Mouse (Mus musculus) gastrocnemius, postnatal 36 days (tissue): ENCODE data around the gene Gbp5. TPM values are rescaled to one million over a fixed set of nuclear protein-coding genes. Genes with fewer than 3 reads are reported as not detected.
"Not testable (repeated sequence)": the region's sequence is repeated elsewhere in the genome, so short reads cannot be mapped to it uniquely, and the experiment has no call there.

Experiments
- DNase-seq, 2 experiments: peaks; one replicate each; pipeline ENCODE4 v3.0.0; 2022
- intact Hi-C: fragments of 180-260 bp; cut with DNase I; formaldehyde crosslinking; loops from one replicate; pipeline ENCODE4 v1.15.1; 2025
- total RNA-seq, 2 experiments: library from RNA; stranded (reverse); gene quantifications; 2 replicates each; pipeline ENCODE4 v1.2.3; 2021

Gene Gbp5
- total RNA-seq, 2 experiments from 2014 or later, result 1.9 to 3.6 TPM

- DNase-seq, result no peak
- intact Hi-C loops, result no loop called here
These were observed 39.4 kb downstream of the Gbp5 start for GRCm38 (mm10) chr3:142533185-142533584.

- DNase-seq, result no peak
- intact Hi-C loops, result no loop called here
These were observed 41.9 kb downstream of the Gbp5 start for GRCm38 (mm10) chr3:142535667-142536066.

DNA sequence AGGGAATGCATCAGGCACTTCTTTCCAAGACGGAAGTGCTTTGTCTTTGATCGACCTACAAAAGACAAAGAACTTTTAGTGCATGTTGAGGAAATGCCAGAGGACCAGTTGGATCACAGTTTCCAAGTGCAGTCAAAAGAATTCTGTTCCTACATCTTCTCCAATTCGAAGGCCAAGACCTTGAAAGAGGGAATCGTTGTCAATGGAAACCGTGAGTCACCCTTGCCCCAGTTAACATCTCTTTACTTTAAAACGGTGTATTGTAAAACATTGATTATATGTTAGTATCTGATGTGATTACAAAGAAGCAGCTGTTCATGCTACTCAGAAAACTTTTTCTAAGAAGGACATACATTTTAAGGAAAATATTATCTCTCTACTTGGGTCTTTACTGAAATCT lies 47.6 kb downstream of the Gbp5 start:
- DNase-seq, result no peak
- intact Hi-C loops, result no loop called here

DNA sequence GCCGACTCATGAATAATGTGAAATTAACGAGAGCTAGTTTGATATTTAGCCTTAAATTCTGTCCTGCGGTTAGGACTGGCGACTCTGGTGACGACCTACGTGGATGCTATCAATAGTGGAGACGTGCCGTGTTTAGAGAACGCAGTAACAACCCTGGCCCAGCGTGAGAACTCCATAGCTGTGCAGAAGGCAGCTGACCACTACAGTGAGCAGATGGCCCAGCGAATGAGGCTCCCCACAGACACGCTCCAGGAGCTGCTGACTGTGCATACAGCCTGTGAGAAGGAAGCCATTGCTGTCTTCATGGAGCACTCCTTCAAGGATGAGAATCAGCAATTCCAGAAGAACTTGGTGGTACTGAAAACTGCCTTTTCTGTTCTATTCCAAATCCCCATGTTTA lies 49.0 kb downstream of the Gbp5 start:
- intact Hi-C loops, DNase-seq: not testable (repeated sequence)

- no peak for DNase-seq
- intact Hi-C loops, result no loop called here
These were observed 52.9 kb downstream of the Gbp5 start for GRCm38 (mm10) chr3:142546690-142547089.

GRCm38 (mm10) chr3:142550052-142550676 lies 56.4 kb downstream of the Gbp5 start:
- no peak for DNase-seq
- intact Hi-C loops, result no loop called here

DNA sequence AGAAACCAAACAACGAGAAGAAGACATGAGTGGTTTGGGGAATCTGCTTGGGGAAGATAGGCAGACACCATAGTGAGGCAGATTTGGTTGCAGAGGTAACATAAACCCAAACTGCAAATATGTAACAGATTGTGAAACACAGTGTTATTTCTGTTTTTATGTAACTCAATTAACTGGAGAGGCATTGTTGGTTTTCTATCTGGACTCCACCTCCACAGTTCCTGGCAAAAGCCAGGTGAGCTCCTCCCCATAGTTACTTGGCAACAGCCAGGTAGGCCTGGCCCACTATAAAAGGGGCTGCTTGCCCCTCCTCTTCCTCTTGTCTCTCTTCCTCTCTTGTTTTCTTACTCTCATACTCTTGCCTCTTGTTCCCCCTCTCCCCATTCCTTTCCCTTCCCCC lies 60.8 kb downstream of the Gbp5 start:
- intact Hi-C loops, result no loop called here
- no peak for DNase-seq

DNA sequence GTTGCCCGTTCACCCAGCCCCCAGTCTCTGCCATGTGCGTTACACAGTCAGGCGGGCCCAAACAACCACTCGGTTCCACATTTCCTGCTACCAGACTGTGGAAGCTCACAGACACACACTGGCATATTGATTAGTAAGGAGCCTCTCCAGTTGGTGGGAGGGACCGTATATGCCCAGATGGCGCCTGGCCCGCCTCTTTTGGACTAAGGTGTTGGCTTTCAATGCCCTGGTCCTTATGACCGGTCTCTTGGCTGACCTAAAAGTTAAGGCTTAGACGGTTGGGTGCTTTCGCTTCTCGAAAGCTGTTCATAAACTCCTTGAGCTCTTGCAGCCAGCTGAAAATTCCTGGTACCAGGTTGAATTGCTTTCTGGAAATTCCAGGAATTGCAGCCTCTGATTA lies 61.8 kb downstream of the Gbp5 start:
- DNase-seq, result no peak
- intact Hi-C loops, result no loop called here

DNA sequence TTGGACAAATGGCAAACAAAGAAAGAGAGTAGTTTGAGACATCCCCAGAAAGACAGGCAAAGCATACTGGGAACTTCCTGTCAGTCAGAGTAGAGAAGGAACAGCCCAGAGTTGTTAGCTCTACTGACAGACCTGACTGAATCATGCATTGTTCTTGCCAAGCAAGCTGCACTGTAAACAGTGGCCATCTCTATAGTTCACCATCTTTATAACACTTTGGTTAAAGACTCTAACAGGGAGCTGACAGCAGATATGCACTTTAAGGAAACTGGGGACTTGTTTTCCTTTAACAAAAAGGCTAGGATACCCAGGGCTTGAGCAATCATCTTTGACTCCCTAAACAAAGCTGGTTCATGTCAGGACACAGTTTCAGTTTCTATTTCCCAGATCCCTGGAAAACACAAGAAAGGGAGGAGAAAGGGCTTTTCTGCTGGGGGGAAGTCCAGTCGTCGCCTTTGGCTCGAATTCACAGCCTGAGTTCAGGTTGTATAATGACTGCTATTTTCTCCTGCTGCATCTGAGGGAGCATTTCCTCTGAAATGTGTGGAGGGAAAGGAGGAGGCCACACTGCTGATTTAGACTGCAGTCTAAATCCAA lies 66.0 kb downstream of the Gbp5 start, which contains the start of gene Gbp3:
Gbp3 (plus strand) TSS at position 395 of the 597 bp plus-strand sequence.
- DNase-seq, result no peak
- intact Hi-C loops, result loop anchor here (10.0 kb wide), 1 partner anchor 275 kb away; no protein-coding TSS in a partner anchor

DNA sequence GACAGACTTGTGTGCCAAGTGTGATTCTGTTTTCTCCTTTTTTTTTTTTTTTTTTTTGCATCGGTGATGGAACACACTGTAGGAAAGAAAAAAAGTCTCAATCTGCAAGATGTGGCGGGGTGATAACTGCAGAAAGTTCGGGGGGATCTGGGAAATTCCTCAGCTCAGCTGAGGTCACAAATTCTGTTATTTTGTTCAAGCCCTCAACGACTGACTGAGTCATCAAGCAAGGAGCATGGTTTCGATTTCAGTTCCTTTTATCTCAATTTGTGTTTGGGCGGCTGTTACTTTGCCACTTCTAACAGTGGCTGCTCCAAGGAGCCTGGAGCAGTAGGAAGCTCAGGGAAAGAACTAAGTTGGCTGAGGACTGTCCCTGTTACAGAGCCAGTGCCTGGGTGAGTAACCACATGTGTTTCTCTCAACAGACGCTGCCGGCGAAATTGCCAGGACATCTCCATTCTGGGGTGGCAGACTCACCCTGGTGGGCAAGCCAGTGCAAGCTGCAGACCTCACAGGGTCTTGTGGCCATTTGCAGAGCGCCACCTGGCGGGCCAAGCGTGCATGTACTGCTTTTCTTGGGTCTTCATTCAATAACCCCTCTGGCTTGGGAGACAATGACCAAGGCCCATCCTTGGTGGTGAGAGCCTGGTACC lies 66.6 kb downstream of the Gbp5 start:
- intact Hi-C loops, result loop anchor here (10.0 kb wide), 1 partner anchor 276 kb away; no protein-coding TSS in a partner anchor
- DNase-seq, result peak; percentile 80 to 83

DNA sequence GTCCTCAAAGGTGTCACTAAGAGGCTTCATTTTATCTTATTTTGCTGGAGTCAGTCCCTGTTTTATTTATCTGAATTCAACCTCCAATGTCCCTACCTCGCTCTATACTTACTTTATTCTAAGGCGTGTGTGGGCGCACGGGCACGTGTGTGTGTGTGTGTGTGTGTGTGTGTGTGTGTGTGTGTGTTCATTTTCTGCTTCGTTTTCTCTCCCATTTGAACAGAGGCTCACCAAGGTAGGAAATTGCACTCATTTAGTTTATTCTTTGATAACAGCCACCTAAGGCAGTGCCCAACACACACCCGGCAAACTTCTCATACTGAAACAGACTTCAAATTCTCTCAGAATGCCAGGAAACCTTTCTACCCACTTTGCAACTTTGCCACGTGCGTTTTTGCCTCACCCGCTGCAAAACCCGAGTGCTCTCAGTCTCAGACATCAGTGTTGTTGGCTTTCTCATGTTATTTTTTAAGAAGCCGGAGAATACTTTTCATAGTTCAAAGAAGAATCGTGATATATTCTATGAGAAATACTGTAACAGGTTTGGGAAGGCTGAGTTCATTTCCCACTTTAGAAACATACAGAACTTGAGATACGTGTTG lies 67.4 kb downstream of the Gbp5 start:
- intact Hi-C loops, result loop anchor here (1.0 to 10.0 kb wide), 2 partner anchors 71 to 276 kb away; no protein-coding TSS in a partner anchor
- DNase-seq, result no peak

GRCm38 (mm10) chr3:142561666-142562065 lies 67.9 kb downstream of the Gbp5 start:
- intact Hi-C loops, result loop anchor here (1.0 to 10.0 kb wide), 2 partner anchors 71 to 277 kb away; no protein-coding TSS in a partner anchor
- no peak for DNase-seq

GRCm38 (mm10) chr3:142567490-142567889 lies 73.7 kb downstream of the Gbp5 start:
- DNase-seq, result not testable (repeated sequence)
- intact Hi-C loops, result loop anchor here (10.0 kb wide), 1 partner anchor 283 kb away; no protein-coding TSS in a partner anchor

- intact Hi-C loops, result no loop called here
- no peak for DNase-seq
These were observed 77.0 kb downstream of the Gbp5 start for GRCm38 (mm10) chr3:142570738-142571137.

Other genes starting within 250 kb of the Gbp5 start
- 100 to 1,000 TPM; 512 to 573 TPM for gene Pdlim5, start 98.3 kb upstream of the Gbp5 start, total RNA-seq
- gene Gbp7, start 36.4 kb downstream of the Gbp5 start, total RNA-seq, result 10 to 100 TPM in 1 of 2 experiments, 1 to 10 TPM in 1; 9.4 to 19.1 TPM
- gene Gbp3, start 66.0 kb downstream of the Gbp5 start, total RNA-seq, result 1 to 10 TPM; 3.9 to 5.6 TPM
- under 1 TPM in 1 of 2 experiments, not detected in 1; 0.12 TPM for gene Gbp2b, start 100.9 kb downstream of the Gbp5 start, total RNA-seq
- gene Gbp2, start 126.6 kb downstream of the Gbp5 start, total RNA-seq, result 1 to 10 TPM; 2.9 to 3.4 TPM
- 10 to 100 TPM in 1 of 2 experiments, 1 to 10 TPM in 1; 5.5 to 10.8 TPM for gene Kyat3, start 207.1 kb downstream of the Gbp5 start, total RNA-seq